Mouse (Mus musculus) embryonic facial prominence, embryonic 15.5 days (tissue): ENCODE measurements around the gene Plpp4. TPM values are rescaled to one million over a fixed set of nuclear protein-coding genes. Genes with fewer than 3 reads are reported as not detected.

Experiments used
- ATAC-seq: fragments of 200-750 bp; cut with Nextera tagmentation; 2 replicates; pipeline ENCODE4 v1.8.0; 2017; ENCODE audit warnings: low read depth, moderate TSS enrichment; ENCODE audit not compliant: insufficient number of reproducible peaks, low FRiP score, low TSS enrichment
- H3K27ac ChIP-seq: fragments of 300-500 bp; sonication (generic); replicated peaks from 2 replicates; pipeline ENCODE4 v1.5.1; 2015; ENCODE audit warnings: mild to moderate bottlenecking, inconsistent platforms
- H3K27me3 ChIP-seq: fragments of 300-500 bp; sonication (generic); 2 replicates; pipeline ENCODE4 v1.6.1; 2015; ENCODE audit warnings: inconsistent platforms
- H3K36me3 ChIP-seq: fragments of 300-500 bp; sonication (generic); 2 replicates; pipeline ENCODE4 v1.6.1; 2015; ENCODE audit warnings: mild to moderate bottlenecking, inconsistent platforms
- H3K4me1 ChIP-seq: fragments of 300-500 bp; sonication (generic); 2 replicates; pipeline ENCODE4 v1.6.1; 2015; ENCODE audit warnings: inconsistent platforms
- H3K4me2 ChIP-seq: fragments of 300-500 bp; sonication (generic); replicated peaks from 2 replicates; pipeline ENCODE4 v1.6.1; 2015; ENCODE audit warnings: mild to moderate bottlenecking, inconsistent platforms
- H3K4me3 ChIP-seq: fragments of 300-500 bp; sonication (generic); replicated peaks from 2 replicates; pipeline ENCODE4 v1.5.1; 2015; ENCODE audit warnings: mild to moderate bottlenecking, inconsistent platforms
- H3K9ac ChIP-seq: fragments of 300-500 bp; sonication (generic); 2 replicates; pipeline ENCODE4 v1.6.1; 2015; ENCODE audit warnings: inconsistent platforms
- H3K9me3 ChIP-seq: fragments of 300-500 bp; sonication (generic); replicated peaks from 2 replicates; pipeline ENCODE4 v1.6.1; 2016; ENCODE audit warnings: inconsistent platforms
- WGBS: fragments of 180-500 bp; shearing (Covaris S2); methylation state at CpG from one replicate; pipeline ENCODE4 v1.1.7; 2015; 5-methylcytosine and 5-hydroxymethylcytosine counted together
- polyA plus RNA-seq: library from polyadenylated mRNA; unstranded; fragments of >200 nt; fragmentation: Nextera tagmentation; extraction: Ambion mirVana; gene quantifications from 2 replicates; pipeline ENCODE4 v1.2.1, GENCODE M21; 2015

Plpp4 gene
- polyA plus RNA-seq, 1 experiment from 2014 or later: 0.76 TPM

GRCm38 (mm10) chr7:129257374-129258018, 665 bp downstream of the Plpp4 start:
- peaks cover 16% of the 10 kb centered on the region for H3K4me1 ChIP-seq
- 10% methylated on average over 13 of the region's 13 CpGs for WGBS
- no peak for ATAC-seq
- H3K27me3 ChIP-seq: peaks cover 41% of the 10 kb centered on the region
- no peaks in the 10 kb centered on the region for H3K9me3 ChIP-seq
- no peak overlapping the region for H3K9ac ChIP-seq
- H3K27ac ChIP-seq: no peak overlapping the region
- no peaks in the 10 kb centered on the region for H3K36me3 ChIP-seq
- H3K4me3 ChIP-seq: peak overlapping the region; percentile 42
- H3K4me2 ChIP-seq: peak overlapping the region; percentile 86

- H3K36me3 ChIP-seq: no peaks in the 10 kb centered on the region
- no peak overlapping the region for H3K9ac ChIP-seq
- peaks cover 41% of the 10 kb centered on the region for H3K27me3 ChIP-seq
- H3K4me2 ChIP-seq: no peak overlapping the region
- no peaks in the 10 kb centered on the region for H3K9me3 ChIP-seq
- WGBS: 56% methylated on average over 7 of the region's 7 CpGs
- peaks cover 16% of the 10 kb centered on the region for H3K4me1 ChIP-seq
- H3K4me3 ChIP-seq: no peak overlapping the region
- H3K27ac ChIP-seq: no peak overlapping the region
- no peak for ATAC-seq
Measured at GRCm38 (mm10) chr7:129258331-129258730, 1.5 kb downstream of the Plpp4 start.

DNA sequence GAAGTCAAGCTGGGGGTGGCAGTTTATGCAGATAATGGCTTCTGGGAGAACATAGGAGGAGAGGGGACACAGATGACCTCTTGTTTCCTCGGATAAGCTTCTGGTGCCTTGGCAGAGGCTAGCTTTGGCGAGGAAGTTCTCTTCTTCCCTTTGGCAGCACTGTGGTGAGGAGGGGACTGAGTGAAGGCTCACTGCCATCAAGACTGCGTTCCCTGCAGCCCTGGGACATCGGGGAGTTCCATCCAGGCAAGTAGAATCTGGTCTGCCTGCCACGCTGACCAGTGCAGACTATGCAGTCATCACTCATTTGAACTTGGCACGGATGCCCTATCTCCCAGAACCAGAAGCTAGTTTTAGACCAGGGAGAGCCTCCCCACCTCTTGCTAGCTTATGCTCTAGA, 2.4 kb downstream of the Plpp4 start:
- no peak for ATAC-seq
- Histone ChIP-seq H3K27me3 (peaks cover 41% of the 10 kb centered on the region), H3K4me3 (no peak overlapping the region), H3K27ac (no peak overlapping the region), H3K36me3 (no peaks in the 10 kb centered on the region), H3K9me3 (no peaks in the 10 kb centered on the region), H3K9ac (no peak overlapping the region), H3K4me1 (peaks cover 16% of the 10 kb centered on the region), H3K4me2 (no peak overlapping the region)
- 76% methylated on average over 6 of the region's 6 CpGs for WGBS

GRCm38 (mm10) chr7:129273867-129274266, 17.0 kb downstream of the Plpp4 start:
- Histone ChIP-seq H3K9ac (no peak overlapping the region), H3K27me3 (no peaks in the 10 kb centered on the region), H3K4me1 (no peaks in the 10 kb centered on the region), H3K36me3 (no peaks in the 10 kb centered on the region), H3K4me3 (no peak overlapping the region), H3K9me3 (no peaks in the 10 kb centered on the region), H3K27ac (no peak overlapping the region), H3K4me2 (no peak overlapping the region)
- 71% methylated on average over 4 of the region's 4 CpGs for WGBS
- ATAC-seq: no peak

DNA sequence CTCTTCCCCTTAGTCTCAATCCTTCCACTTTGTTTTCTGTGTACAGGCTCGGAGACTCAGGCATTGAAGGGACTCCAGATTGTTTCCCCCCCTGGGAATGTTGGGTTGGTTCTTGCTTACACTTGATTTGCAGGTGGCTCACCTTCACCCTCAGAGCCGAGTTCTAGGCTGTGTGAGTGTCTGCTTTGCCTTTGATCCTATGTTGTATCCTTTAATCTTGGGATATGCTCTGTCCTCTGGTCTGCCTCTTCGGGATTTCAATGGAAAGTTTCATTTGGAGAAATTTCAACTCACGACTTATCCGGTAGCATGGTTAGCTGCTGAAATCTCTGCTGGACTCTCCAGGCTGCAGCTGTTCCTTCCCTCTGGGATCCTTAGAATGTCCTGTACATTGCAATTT, 17.9 kb downstream of the Plpp4 start:
- Histone ChIP-seq H3K27ac (no peak overlapping the region), H3K9me3 (no peaks in the 10 kb centered on the region), H3K9ac (no peak overlapping the region), H3K36me3 (no peaks in the 10 kb centered on the region), H3K27me3 (no peaks in the 10 kb centered on the region), H3K4me3 (no peak overlapping the region), H3K4me1 (no peaks in the 10 kb centered on the region), H3K4me2 (no peak overlapping the region)
- 72% methylated on average over 5 of the region's 5 CpGs for WGBS
- no peak for ATAC-seq

- Histone ChIP-seq H3K4me2 (no peak overlapping the region), H3K4me1 (no peaks in the 10 kb centered on the region), H3K27me3 (no peaks in the 10 kb centered on the region), H3K9ac (no peak overlapping the region), H3K4me3 (no peak overlapping the region), H3K36me3 (no peaks in the 10 kb centered on the region), H3K9me3 (no peaks in the 10 kb centered on the region), H3K27ac (no peak overlapping the region)
- no peak for ATAC-seq
- 88% methylated on average over 5 of the region's 5 CpGs for WGBS
Measured at GRCm38 (mm10) chr7:129277751-129278150, 20.9 kb downstream of the Plpp4 start.

GRCm38 (mm10) chr7:129278801-129279200, 22.0 kb downstream of the Plpp4 start:
- Histone ChIP-seq H3K27me3 (no peaks in the 10 kb centered on the region), H3K4me2 (no peak overlapping the region), H3K27ac (no peak overlapping the region), H3K9me3 (no peaks in the 10 kb centered on the region), H3K4me3 (no peak overlapping the region), H3K36me3 (no peaks in the 10 kb centered on the region), H3K9ac (no peak overlapping the region), H3K4me1 (no peaks in the 10 kb centered on the region)
- 71% methylated on average over 4 of the region's 4 CpGs for WGBS
- no peak for ATAC-seq

DNA sequence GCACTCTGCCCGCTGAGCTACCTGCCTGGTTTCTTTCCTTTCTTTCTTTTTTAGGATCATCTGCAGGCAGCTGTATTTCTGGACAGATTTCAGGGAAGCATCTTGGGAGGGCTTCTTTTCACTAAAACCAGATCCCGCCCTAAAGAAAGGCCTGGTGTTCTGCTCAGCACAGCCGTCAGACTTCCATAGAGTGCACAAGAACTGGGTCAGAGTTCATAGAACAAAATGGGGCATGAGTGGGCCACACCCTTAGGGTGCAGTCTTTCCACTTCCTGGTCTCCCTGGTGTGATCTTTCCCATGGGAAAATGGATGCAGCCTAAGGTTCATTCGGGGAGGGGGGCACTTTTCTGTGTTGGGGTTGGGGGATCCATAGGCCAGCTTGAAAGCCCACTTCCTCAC, 22.4 kb downstream of the Plpp4 start:
- 56% methylated on average over 4 of the region's 4 CpGs for WGBS
- no peak overlapping the region for H3K9ac ChIP-seq
- H3K9me3 ChIP-seq: no peaks in the 10 kb centered on the region

GRCm38 (mm10) chr7:129281966-129282365, 25.1 kb downstream of the Plpp4 start:
- Histone ChIP-seq H3K4me2 (no peak overlapping the region), H3K4me3 (no peak overlapping the region), H3K27ac (no peak overlapping the region), H3K9ac (no peak overlapping the region), H3K36me3 (no peaks in the 10 kb centered on the region), H3K9me3 (no peaks in the 10 kb centered on the region), H3K4me1 (no peaks in the 10 kb centered on the region), H3K27me3 (no peaks in the 10 kb centered on the region)
- WGBS: 87% methylated on average over 4 of the region's 4 CpGs
- no peak for ATAC-seq

More for the DNA sequence above, 22.4 kb downstream of the Plpp4 start:
- H3K27me3 ChIP-seq: no peaks in the 10 kb centered on the region
- no peak overlapping the region for H3K4me3 ChIP-seq
- no peaks in the 10 kb centered on the region for H3K36me3 ChIP-seq
- no peaks in the 10 kb centered on the region for H3K4me1 ChIP-seq
- no peak overlapping the region for H3K4me2 ChIP-seq
- no peak for ATAC-seq
- H3K27ac ChIP-seq: no peak overlapping the region

GRCm38 (mm10) chr7:129285186-129285868, 28.5 kb downstream of the Plpp4 start:
- Histone ChIP-seq H3K27ac (no peak overlapping the region), H3K9ac (no peak overlapping the region), H3K9me3 (no peaks in the 10 kb centered on the region), H3K4me1 (no peaks in the 10 kb centered on the region), H3K4me2 (no peak overlapping the region), H3K4me3 (no peak overlapping the region), H3K27me3 (no peaks in the 10 kb centered on the region), H3K36me3 (no peaks in the 10 kb centered on the region)
- ATAC-seq: no peak
- 54% methylated on average over 7 of the region's 7 CpGs for WGBS

- Histone ChIP-seq H3K27ac (no peak overlapping the region), H3K4me1 (no peaks in the 10 kb centered on the region), H3K4me3 (no peak overlapping the region), H3K4me2 (no peak overlapping the region), H3K9me3 (no peaks in the 10 kb centered on the region), H3K9ac (no peak overlapping the region), H3K36me3 (no peaks in the 10 kb centered on the region), H3K27me3 (no peaks in the 10 kb centered on the region)
- 91% methylated on average over 1 of the region's 1 CpGs for WGBS
- no peak for ATAC-seq
Measured at GRCm38 (mm10) chr7:129293211-129293610, 36.4 kb downstream of the Plpp4 start.

DNA sequence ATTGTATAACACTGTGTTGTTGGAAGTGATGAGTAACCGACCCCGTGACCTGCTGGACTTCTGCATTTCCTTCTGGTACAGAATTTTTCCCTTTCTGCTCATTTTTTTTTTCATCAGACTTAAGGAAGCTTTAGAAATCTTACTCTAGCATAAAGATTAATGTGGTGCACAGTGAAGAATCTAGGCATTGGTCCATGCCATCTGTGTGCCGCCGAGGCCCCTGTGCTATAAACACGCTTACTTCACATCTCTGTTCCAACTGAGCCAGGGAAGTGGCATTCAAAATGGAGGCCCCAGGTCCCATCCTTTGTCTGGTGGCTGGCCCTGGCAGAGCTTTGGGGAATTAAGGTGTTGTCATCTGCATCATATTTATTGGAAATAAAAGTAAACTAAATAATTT, 44.8 kb downstream of the Plpp4 start:
- WGBS: 90% methylated on average over 5 of the region's 5 CpGs

More for the DNA sequence above, 44.8 kb downstream of the Plpp4 start:
- Histone ChIP-seq H3K9me3 (no peaks in the 10 kb centered on the region), H3K27me3 (no peaks in the 10 kb centered on the region), H3K4me1 (no peaks in the 10 kb centered on the region), H3K36me3 (no peaks in the 10 kb centered on the region), H3K4me3 (no peak overlapping the region), H3K27ac (no peak overlapping the region), H3K4me2 (no peak overlapping the region), H3K9ac (no peak overlapping the region)
- ATAC-seq: no peak
